Mouse (Mus musculus) bone marrow, adult 2 months (tissue): ENCODE data around the gene Mcm9. TPM values are rescaled to one million over a fixed set of nuclear protein-coding genes. Genes with fewer than 3 reads are reported as not detected.

Source experiments
- H3K27ac ChIP-seq: fragments of 200-500 bp; 2 replicates; pipeline ENCODE4 v1.5.1; 2012; ENCODE audit warnings: low read depth, mild to moderate bottlenecking, control low read depth, inconsistent platforms, low read length; ENCODE audit not compliant: control insufficient read depth, poor library complexity, insufficient read depth
- H3K4me1 ChIP-seq: fragments of 200-500 bp; 2 replicates; pipeline ENCODE4 v1.6.1; 2011; ENCODE audit warnings: low read length; ENCODE audit not compliant: control insufficient read depth, insufficient read depth
- H3K4me3 ChIP-seq: fragments of 200-500 bp; replicated peaks from 2 replicates; pipeline ENCODE3; 2011; ENCODE audit warnings: mild to moderate bottlenecking, low read depth, low read length, control low read depth; ENCODE audit not compliant: control insufficient read depth
- CTCF ChIP-seq: fragments of 200-500 bp; IDR thresholded peaks from 2 replicates; pipeline ENCODE4 v1.5.1; 2011; ENCODE audit warnings: low read length, control low read depth; ENCODE audit not compliant: control insufficient read depth, insufficient read depth
- POLR2A ChIP-seq: fragments of 200-500 bp; IDR thresholded peaks from 2 replicates; pipeline ENCODE4 v1.6.1; 2011; ENCODE audit warnings: low read depth, mild to moderate bottlenecking, control low read depth, low read length, borderline replicate concordance; ENCODE audit not compliant: control insufficient read depth
- WGBS: fragments of 180-500 bp; shearing (Covaris S2); methylation state at CpG from one replicate; pipeline ENCODE4 v1.1.7; 2018; 5-methylcytosine and 5-hydroxymethylcytosine counted together
- polyA plus RNA-seq: library from polyadenylated mRNA; stranded (reverse); fragments of >200 nt; gene quantifications from 2 replicates; pipeline ENCODE4 v1.2.4, GENCODE M21; 2011; ENCODE audit warnings: low replicate concordance; ENCODE audit not compliant: missing spikeins, insufficient read depth, insufficient read length

Gene Mcm9
- polyA plus RNA-seq, 1 experiment: 10.9 TPM

- TF ChIP-seq CTCF: no peak
- no peak for TF ChIP-seq POLR2A
- Histone ChIP-seq H3K4me3 (no peak overlapping the region), H3K27ac (no peak overlapping the region), H3K4me1 (no peaks in the 10 kb centered on the region)
- WGBS: 37% methylated on average over 8 of the region's 8 CpGs
Observed at GRCm38 (mm10) chr10:53615850-53616616, 14.2 kb downstream of the Mcm9 start.

- Histone ChIP-seq H3K4me3 (no peak overlapping the region), H3K27ac (no peak overlapping the region), H3K4me1 (no peaks in the 10 kb centered on the region)
- 66% methylated on average over 1 of the region's 1 CpGs for WGBS
- TF ChIP-seq CTCF (no peak), POLR2A (no peak)
Observed at GRCm38 (mm10) chr10:53613955-53614354, 16.3 kb downstream of the Mcm9 start.

- TF ChIP-seq CTCF: no peak
- TF ChIP-seq POLR2A: no peak
- no peak overlapping the region for H3K27ac ChIP-seq
- no peaks in the 10 kb centered on the region for H3K4me1 ChIP-seq
- 86% methylated on average over 1 of the region's 1 CpGs for WGBS
- no peak overlapping the region for H3K4me3 ChIP-seq
Observed at GRCm38 (mm10) chr10:53612172-53612571, 18.1 kb downstream of the Mcm9 start.

GRCm38 (mm10) chr10:53608274-53608673 lies 22.0 kb downstream of the Mcm9 start:
- Histone ChIP-seq H3K4me1 (no peaks in the 10 kb centered on the region), H3K27ac (no peak overlapping the region), H3K4me3 (no peak overlapping the region)
- 24% methylated on average over 2 of the region's 2 CpGs for WGBS
- no peak for TF ChIP-seq CTCF
- no peak for TF ChIP-seq POLR2A

- Histone ChIP-seq H3K4me3 (no peak overlapping the region), H3K27ac (no peak overlapping the region), H3K4me1 (no peaks in the 10 kb centered on the region)
- WGBS: 56% methylated on average over 2 of the region's 2 CpGs
- TF ChIP-seq CTCF (no peak), POLR2A (no peak)
Observed at GRCm38 (mm10) chr10:53605328-53605727, 24.9 kb downstream of the Mcm9 start.

- H3K4me1 ChIP-seq: no peaks in the 10 kb centered on the region
- no peak overlapping the region for H3K27ac ChIP-seq
- WGBS: 26% methylated on average over 5 of the region's 5 CpGs
- peak overlapping the region; percentile 40 for H3K4me3 ChIP-seq
- TF ChIP-seq CTCF: no peak
- no peak for TF ChIP-seq POLR2A
Observed at GRCm38 (mm10) chr10:53598821-53599220, 31.4 kb downstream of the Mcm9 start.

GRCm38 (mm10) chr10:53597121-53597881 lies 32.9 kb downstream of the Mcm9 start:
- TF ChIP-seq CTCF: no peak
- no peak for TF ChIP-seq POLR2A
- Histone ChIP-seq H3K4me3 (peak overlapping the region; percentile 98), H3K27ac (peak overlapping the region; percentile 98), H3K4me1 (no peaks in the 10 kb centered on the region)
- WGBS: 1% methylated on average over 96 of the region's 99 CpGs

GRCm38 (mm10) chr10:53596677-53597120 lies 33.5 kb downstream of the Mcm9 start, which contains the start of gene Asf1a:
Gene Asf1a (plus strand): TSS chr10:53596757.
- Histone ChIP-seq H3K27ac (peak within 1 kb of the TSS; percentile 98), H3K4me1 (no peaks in the 10 kb centered on the region), H3K4me3 (peak within 1 kb of the TSS; percentile 98)
- WGBS: under 1% methylated on average over 50 of the region's 52 CpGs
- TF ChIP-seq POLR2A (peak; percentile 76), CTCF (peak; percentile 75)

- WGBS: 4% methylated on average over 27 of the region's 27 CpGs
- no peaks in the 10 kb centered on the region for H3K4me1 ChIP-seq
- peak overlapping the region; percentile 82 for H3K4me3 ChIP-seq
- TF ChIP-seq POLR2A (no peak), CTCF (no peak)
- peak overlapping the region; percentile 66 for H3K27ac ChIP-seq
Observed at GRCm38 (mm10) chr10:53595744-53596676, 34.2 kb downstream of the Mcm9 start.
